Mouse (Mus musculus) gastrocnemius, adult 2 months (tissue): ENCODE measurements at regions not wholly inside any gene's neighbourhood (a gene's known extent, or its start where the extent isn't known, plus 50 kb on each side); places are given as distances from the start of the nearest gene placed in this dataset.

Source experiments
- DNase-seq: peaks from one replicate; pipeline ENCODE4 v3.0.0; 2022
- H3K27ac ChIP-seq: fragments of 200-600 bp; 2 replicates; pipeline ENCODE4 v1.8.1; 2022; ENCODE audit warnings: mild to moderate bottlenecking
- H3K4me3 ChIP-seq: fragments of 200-600 bp; 2 replicates; pipeline ENCODE4 v1.8.1; 2022; ENCODE audit warnings: mild to moderate bottlenecking, moderate library complexity
- CTCF ChIP-seq: fragments of 200-600 bp; IDR thresholded peaks from 2 replicates; pipeline ENCODE4 v1.8.1; 2022; ENCODE audit warnings: antibody characterized with exemption, mild to moderate bottlenecking, moderate library complexity
- intact Hi-C: fragments of 180-260 bp; cut with DNase I; formaldehyde crosslinking; loops from one replicate; pipeline ENCODE4 v1.15.1; 2025

- no peak overlapping the region for H3K4me3 ChIP-seq
- no peak for TF ChIP-seq CTCF
- intact Hi-C loops: no loop called here
- no peak for DNase-seq
- no peak overlapping the region for H3K27ac ChIP-seq
These were observed 354.2 kb downstream of the Cbln4 start for GRCm38 (mm10) chr2:171689102-171689501.

- Histone ChIP-seq H3K27ac (no peak overlapping the region), H3K4me3 (no peak overlapping the region)
- intact Hi-C loops: no loop called here
- no peak for DNase-seq
- TF ChIP-seq CTCF: no peak
These were observed 365.3 kb downstream of the Cbln4 start for GRCm38 (mm10) chr2:171677998-171678397.

DNA sequence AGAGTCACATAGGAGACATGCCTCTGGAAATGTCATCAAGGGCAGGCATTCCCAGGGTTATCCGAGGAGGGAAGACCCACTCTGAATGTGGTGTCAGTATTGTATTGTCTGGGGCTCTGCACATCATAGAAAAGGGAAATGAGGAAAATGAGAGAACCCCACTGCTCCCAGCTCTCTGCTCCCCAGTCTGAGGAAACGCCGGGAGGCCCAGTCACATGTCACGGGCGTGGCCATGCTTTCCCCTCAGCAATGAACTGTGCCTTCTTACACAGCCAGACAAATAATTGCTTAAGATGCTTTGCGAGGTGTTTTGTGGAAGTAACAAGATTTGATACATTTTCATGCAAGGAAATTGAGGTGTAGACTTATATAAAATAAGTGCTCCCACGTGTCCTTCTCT is 366.1 kb downstream of the Cbln4 start:
- no peak for TF ChIP-seq CTCF
- H3K4me3 ChIP-seq: no peak overlapping the region
- intact Hi-C loops: no loop called here
- no peak for DNase-seq
- no peak overlapping the region for H3K27ac ChIP-seq

DNA sequence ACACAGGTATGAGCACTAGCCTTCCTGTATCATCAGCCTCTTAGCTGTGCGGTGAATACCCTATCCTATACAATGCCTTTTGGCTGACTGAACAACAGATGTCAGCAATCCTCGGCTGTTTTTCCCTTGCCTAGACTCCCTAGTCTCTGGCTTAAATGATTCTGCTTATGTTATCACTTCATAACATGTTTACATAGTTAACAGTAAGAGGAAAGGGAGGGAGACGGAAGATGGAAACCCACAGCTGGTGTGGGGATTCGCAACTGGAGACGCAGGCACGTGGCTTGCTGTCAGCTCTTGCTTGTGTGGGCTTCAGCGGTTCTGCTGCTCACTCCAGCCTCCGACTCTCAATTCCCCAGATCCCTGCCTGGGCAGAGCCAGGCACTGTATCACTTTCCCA is 367.2 kb downstream of the Cbln4 start:
- intact Hi-C loops: no loop called here
- Histone ChIP-seq H3K27ac (0 out of 2 replicates have a peak overlapping the region, but pooled peaks have one; percentile 8), H3K4me3 (no peak overlapping the region)
- no peak for DNase-seq
- no peak for TF ChIP-seq CTCF

GRCm38 (mm10) chr2:171675411-171675810 is 367.9 kb downstream of the Cbln4 start:
- Histone ChIP-seq H3K27ac (no peak overlapping the region), H3K4me3 (no peak overlapping the region)
- intact Hi-C loops: no loop called here
- TF ChIP-seq CTCF: no peak
- no peak for DNase-seq

- intact Hi-C loops: no loop called here
- TF ChIP-seq CTCF: no peak
- no peak overlapping the region for H3K27ac ChIP-seq
- no peak overlapping the region for H3K4me3 ChIP-seq
- DNase-seq: no peak
These were observed 372.2 kb downstream of the Cbln4 start for GRCm38 (mm10) chr2:171670945-171671547.

- no peak overlapping the region for H3K4me3 ChIP-seq
- TF ChIP-seq CTCF: no peak
- intact Hi-C loops: no loop called here
- H3K27ac ChIP-seq: no peak overlapping the region
- no peak for DNase-seq
These were observed 374.2 kb downstream of the Cbln4 start for GRCm38 (mm10) chr2:171668791-171669645.

DNA sequence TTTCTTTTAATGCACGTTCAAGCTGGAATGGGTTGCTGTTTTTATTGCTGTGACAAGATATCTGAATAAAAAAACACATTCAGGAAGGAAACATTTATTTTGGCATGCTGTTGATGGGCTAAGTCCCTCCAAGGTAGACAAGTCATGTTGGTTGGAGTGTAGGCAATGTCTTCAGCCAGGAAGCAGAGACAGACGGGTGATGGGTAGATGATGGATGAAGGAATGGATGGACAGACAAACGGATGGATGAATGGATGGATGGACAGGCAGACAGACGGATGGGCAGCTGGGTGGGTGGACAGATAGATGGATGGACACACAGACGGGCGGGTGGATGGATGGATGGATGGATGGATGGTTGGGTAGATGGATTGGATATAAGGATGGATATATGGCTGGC is 380.7 kb downstream of the Cbln4 start:
- intact Hi-C loops: no loop called here
- no peak for TF ChIP-seq CTCF

DNA sequence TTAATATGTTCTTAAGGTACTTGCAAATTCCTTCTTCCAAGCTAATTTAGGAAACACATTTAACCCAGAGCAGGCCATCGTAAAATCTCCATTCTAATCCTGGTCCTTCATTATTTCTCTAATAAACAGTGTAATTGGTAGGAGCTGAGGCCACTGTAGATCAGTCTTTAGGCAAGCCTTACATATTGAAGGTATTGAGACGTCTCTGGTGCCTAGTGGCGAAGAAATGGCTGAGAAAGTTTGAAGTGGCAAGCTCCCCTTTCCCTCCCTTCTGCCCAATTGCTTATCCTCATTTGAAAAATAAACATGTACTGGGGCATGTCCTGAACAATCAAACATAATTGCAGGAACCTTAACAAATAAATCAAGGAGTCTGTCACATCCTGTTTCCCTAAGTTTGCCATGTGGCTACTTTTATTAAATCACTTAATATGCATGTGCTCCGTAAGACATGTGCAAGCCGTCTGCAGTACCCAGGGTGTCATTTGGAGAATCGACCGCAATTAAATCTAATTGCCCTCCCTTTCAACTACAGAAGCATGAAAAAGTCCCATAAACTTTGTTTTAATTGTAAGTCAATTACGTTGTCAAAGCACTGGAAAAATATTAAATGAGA is 381.3 kb downstream of the Cbln4 start:
- TF ChIP-seq CTCF: no peak

More for the DNA sequence above, 380.7 kb downstream of the Cbln4 start:
- DNase-seq: no peak
- H3K4me3 ChIP-seq: no peak overlapping the region
- no peak overlapping the region for H3K27ac ChIP-seq

DNA sequence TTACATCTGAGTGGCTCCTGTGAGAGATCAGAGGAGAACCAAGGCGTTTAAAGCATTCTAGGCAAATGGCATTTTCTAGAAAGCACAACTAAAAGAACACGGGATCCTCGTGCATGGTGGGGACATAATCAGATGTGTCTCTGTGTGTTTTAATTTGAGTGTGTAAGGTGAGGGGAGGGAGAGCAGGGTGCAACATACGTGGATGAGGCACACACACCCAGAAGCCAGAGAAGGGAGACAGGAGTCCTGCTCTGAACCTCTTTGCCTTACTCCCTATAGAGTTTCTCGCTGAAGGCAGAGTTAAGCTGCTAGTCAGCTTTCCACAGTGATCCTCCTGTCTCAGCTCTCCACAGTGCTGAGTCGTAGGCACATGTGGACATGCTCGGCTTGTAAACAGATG is 386.1 kb downstream of the Cbln4 start:
- TF ChIP-seq CTCF: no peak
- Histone ChIP-seq H3K27ac (no peak overlapping the region), H3K4me3 (no peak overlapping the region)
- DNase-seq: no peak
- intact Hi-C loops: no loop called here

More for the DNA sequence above, 381.3 kb downstream of the Cbln4 start:
- DNase-seq: no peak
- Histone ChIP-seq H3K27ac (no peak overlapping the region), H3K4me3 (no peak overlapping the region)
- intact Hi-C loops: no loop called here

GRCm38 (mm10) chr2:171641730-171642129 is 401.5 kb downstream of the Cbln4 start:
- intact Hi-C loops: no loop called here
- DNase-seq: no peak
- H3K27ac ChIP-seq: no peak overlapping the region
- no peak overlapping the region for H3K4me3 ChIP-seq
- TF ChIP-seq CTCF: no peak

DNA sequence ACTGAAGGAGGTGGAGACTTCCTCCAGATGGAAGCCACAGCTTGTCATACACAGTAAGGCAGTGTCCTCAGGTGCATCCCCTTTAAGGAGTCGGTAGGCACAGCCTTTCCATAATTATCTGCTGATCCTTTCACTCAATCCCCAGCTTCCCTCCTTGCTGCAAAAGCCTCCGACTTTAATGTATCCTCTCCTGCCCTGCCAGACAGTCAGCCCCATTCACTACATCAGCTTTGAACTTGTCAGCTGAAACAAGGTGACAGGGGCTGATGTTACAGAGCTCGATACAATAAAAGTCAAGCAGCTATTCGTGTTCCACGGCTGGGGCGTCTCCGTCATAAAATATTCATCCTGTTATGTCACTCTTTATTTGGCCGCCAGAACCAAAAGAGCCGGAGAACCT is 402.8 kb downstream of the Cbln4 start:
- no peak for TF ChIP-seq CTCF
- no peak overlapping the region for H3K27ac ChIP-seq
- peak overlapping the region; percentile 45 for H3K4me3 ChIP-seq
- no peak for DNase-seq
- intact Hi-C loops: no loop called here

- TF ChIP-seq CTCF: no peak
- no peak overlapping the region for H3K27ac ChIP-seq
- DNase-seq: no peak
- intact Hi-C loops: no loop called here
- no peak overlapping the region for H3K4me3 ChIP-seq
These were observed 404.3 kb downstream of the Cbln4 start for GRCm38 (mm10) chr2:171638931-171639330.
